Mouse (Mus musculus) ovary, postnatal 14 days (tissue): ENCODE results near the gene Cenpv.
"Not testable (repeated sequence)": the region's sequence is repeated elsewhere in the genome, so short reads cannot be mapped to it uniquely, and the experiment has no call there.

Experiments used
- DNase-seq: peaks from one replicate; pipeline ENCODE4 v3.0.0; 2022; ENCODE audit warnings: low spot score

Cenpv gene

GRCm38 (mm10) chr11:62553633-62554032, 14.6 kb upstream of the Cenpv start:
- no peak for DNase-seq

GRCm38 (mm10) chr11:62553186-62553585, 14.1 kb upstream of the Cenpv start:
- DNase-seq = no peak

GRCm38 (mm10) chr11:62551226-62552119, 12.4 kb upstream of the Cenpv start:
- peak; percentile 85 for DNase-seq

- DNase-seq = peak; percentile 97
These were observed 11.7 kb upstream of the Cenpv start, which contains the start of gene Ubb for GRCm38 (mm10) chr11:62550727-62551225. TSS of gene Ubb (plus strand) at chr11:62551171.

GRCm38 (mm10) chr11:62550227-62550685, 11.2 kb upstream of the Cenpv start:
- peak; percentile 39 for DNase-seq

- peak; percentile 68 for DNase-seq
These were observed 10.7 kb upstream of the Cenpv start for GRCm38 (mm10) chr11:62549782-62550181.

GRCm38 (mm10) chr11:62543991-62544390, 4.9 kb upstream of the Cenpv start:
- DNase-seq = no peak

- no peak for DNase-seq
These were observed 2.5 kb upstream of the Cenpv start for GRCm38 (mm10) chr11:62541581-62541980.

GRCm38 (mm10) chr11:62540969-62541368, 1.9 kb upstream of the Cenpv start:
- DNase-seq = no peak

- DNase-seq = no peak
These were observed 1.1 kb upstream of the Cenpv start for GRCm38 (mm10) chr11:62540167-62540566.

GRCm38 (mm10) chr11:62538321-62539088, 556 bp downstream of the Cenpv start:
- DNase-seq = peak; percentile 43

- DNase-seq = no peak
These were observed 1.5 kb downstream of the Cenpv start for GRCm38 (mm10) chr11:62537590-62537989.

- DNase-seq = no peak
These were observed 2.0 kb downstream of the Cenpv start for GRCm38 (mm10) chr11:62537089-62537488.

- DNase-seq = no peak
These were observed 16.8 kb downstream of the Cenpv start for GRCm38 (mm10) chr11:62522283-62522682.

- no peak for DNase-seq
These were observed 20.1 kb downstream of the Cenpv start for GRCm38 (mm10) chr11:62518991-62519390.

GRCm38 (mm10) chr11:62513311-62513710, 25.8 kb downstream of the Cenpv start:
- DNase-seq = no peak

- DNase-seq = no peak
These were observed 26.5 kb downstream of the Cenpv start for GRCm38 (mm10) chr11:62512529-62513080.

- no peak for DNase-seq
These were observed 27.4 kb downstream of the Cenpv start for GRCm38 (mm10) chr11:62511444-62512202.

- DNase-seq = no peak
These were observed 28.1 kb downstream of the Cenpv start for GRCm38 (mm10) chr11:62510956-62511355.

- no peak for DNase-seq
These were observed 29.5 kb downstream of the Cenpv start for GRCm38 (mm10) chr11:62509571-62509970.

- not testable (repeated sequence) for DNase-seq
These were observed 30.2 kb downstream of the Cenpv start for GRCm38 (mm10) chr11:62508816-62509215.
